Mouse (Mus musculus): Measurements from ENCODE around the gene Cldn13. TPM values are rescaled to one million over a fixed set of nuclear protein-coding genes. Genes with fewer than 3 reads are reported as not detected.
A peak's percentile ranks its signal among the peaks of the same experiment; 100 is the strongest.

Cldn13 gene
- polyA plus RNA-seq, 1 experiment from 2014 or later: not detected

DNA sequence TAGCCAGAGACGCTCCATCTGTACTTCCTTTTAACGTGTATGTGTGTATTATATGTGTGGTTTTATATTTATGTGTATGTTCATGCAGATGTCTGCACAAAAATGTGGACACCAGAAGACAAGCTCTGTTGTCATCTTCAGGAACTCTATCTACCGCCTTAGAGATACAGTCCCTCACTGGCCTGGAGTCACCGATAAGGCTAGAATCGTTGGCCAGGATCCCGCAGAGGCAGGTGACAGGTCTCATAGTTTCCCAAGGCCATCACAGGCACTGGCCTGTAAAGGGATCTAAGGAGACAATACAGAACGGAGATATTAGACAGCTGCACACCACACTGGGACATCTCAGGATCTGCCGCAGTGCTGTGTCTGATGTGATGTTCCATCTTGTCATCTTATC, 5.8 kb upstream of the Cldn13 start:
- POLR2A ChIA-PET: interaction anchor here (1.2 kb wide), 1 partner anchor 45 kb away, joined by 3 read pairs; no protein-coding TSS in a partner anchor

DNA sequence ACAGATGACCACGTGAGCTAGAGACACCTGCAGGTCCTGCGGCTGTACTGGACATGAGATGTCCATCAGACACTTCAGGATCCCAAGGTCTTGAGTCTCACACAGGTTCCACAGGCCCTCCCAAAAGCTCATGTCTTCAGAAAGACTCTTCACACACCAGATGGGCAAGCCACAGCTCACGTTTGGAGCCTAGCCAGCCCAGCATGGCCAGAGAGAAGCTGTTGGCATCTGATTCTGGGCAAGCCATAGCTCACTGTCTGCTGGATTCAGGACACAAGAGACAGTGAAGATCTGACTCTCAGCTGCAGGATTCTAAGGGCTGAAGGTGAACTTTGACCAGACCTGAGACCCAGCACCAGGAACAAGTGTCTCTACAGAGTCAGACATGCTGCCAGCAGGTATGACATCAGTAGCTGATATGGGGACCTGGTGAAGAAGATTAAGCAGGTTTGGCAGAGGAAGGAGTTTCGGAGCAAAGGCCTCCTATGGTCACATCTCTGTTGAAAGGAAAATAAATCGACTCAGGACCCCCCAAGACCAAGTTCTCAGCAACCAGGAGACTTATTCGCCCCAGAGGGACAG, 4.9 kb upstream of the Cldn13 start:
- ChIA-PET POLR2A (interaction anchor here (0.6 to 1.2 kb wide), 2 partner anchors 11 to 46 kb away, joined by 3 to 5 read pairs; no protein-coding TSS in a partner anchor), CTCF (interaction anchor here (1.2 to 5.5 kb wide), 5 partner anchors 10 to 46 kb away, joined by 3 to 28 read pairs (median 5); no protein-coding TSS in a partner anchor)
- no peak for TF ChIP-seq CTCF (IDR thresholded peaks at IDR 0.05)
- DNase-seq (ENCODE audit: low read depth, low spot score) (no peak), ATAC-seq (no peak)
- in situ Hi-C loops (cut with MboI; ENCODE audit: low pct_unique_long_range_greater_than_20kb): no loop called here
- no peaks in the 10 kb centered on the region for H3K27me3 ChIP-seq

More for the DNA sequence above, 5.8 kb upstream of the Cldn13 start:
- in situ Hi-C loops (cut with MboI; ENCODE audit: low pct_unique_long_range_greater_than_20kb): no loop called here
- no peaks in the 10 kb centered on the region for H3K27me3 ChIP-seq
- CTCF ChIA-PET: interaction anchor here (1.4 to 5.5 kb wide), 3 partner anchors 10 to 45 kb away, joined by 4 to 28 read pairs (median 5); no protein-coding TSS in a partner anchor
- ATAC-seq (no peak), DNase-seq (ENCODE audit: low read depth, low spot score) (no peak)
- no peak for TF ChIP-seq CTCF (IDR thresholded peaks at IDR 0.05)

DNA sequence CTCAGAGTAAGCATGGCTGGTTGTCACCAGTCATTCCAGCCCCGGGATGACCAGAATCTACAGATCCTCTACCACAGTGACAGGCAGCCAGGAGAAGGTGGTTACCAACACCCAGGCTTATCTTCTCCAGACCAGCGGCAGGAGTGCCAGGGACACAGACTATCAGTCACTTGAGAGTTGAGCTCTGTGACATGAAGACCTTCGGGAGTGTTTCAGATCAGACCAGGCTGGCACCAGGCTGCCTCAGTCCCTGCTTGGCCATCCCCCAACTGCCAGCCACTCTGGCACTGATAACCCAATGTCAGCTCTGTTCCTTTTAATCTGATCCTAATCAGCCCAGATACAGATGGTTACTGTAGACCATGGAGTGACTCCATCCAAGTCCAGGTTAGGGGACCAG, 3.8 kb upstream of the Cldn13 start:
- no peak for DNase-seq (ENCODE audit: low read depth, low spot score)
- ChIA-PET POLR2A (interaction anchor here (1.0 kb wide), 1 partner anchor 10 kb away, joined by 3 read pairs; no protein-coding TSS in a partner anchor), CTCF (interaction anchor here (1.2 to 5.5 kb wide), 5 partner anchors 11 to 47 kb away, joined by 3 to 28 read pairs (median 6); no protein-coding TSS in a partner anchor)
- no peaks in the 10 kb centered on the region for H3K27me3 ChIP-seq
- no peak for ATAC-seq
- in situ Hi-C loops (cut with MboI; ENCODE audit: low pct_unique_long_range_greater_than_20kb): loop anchor here (5.0 to 10.0 kb wide), 2 partner anchors 48 to 366 kb away; no protein-coding TSS in a partner anchor
- no peak for TF ChIP-seq CTCF (IDR thresholded peaks at IDR 0.05)

DNA sequence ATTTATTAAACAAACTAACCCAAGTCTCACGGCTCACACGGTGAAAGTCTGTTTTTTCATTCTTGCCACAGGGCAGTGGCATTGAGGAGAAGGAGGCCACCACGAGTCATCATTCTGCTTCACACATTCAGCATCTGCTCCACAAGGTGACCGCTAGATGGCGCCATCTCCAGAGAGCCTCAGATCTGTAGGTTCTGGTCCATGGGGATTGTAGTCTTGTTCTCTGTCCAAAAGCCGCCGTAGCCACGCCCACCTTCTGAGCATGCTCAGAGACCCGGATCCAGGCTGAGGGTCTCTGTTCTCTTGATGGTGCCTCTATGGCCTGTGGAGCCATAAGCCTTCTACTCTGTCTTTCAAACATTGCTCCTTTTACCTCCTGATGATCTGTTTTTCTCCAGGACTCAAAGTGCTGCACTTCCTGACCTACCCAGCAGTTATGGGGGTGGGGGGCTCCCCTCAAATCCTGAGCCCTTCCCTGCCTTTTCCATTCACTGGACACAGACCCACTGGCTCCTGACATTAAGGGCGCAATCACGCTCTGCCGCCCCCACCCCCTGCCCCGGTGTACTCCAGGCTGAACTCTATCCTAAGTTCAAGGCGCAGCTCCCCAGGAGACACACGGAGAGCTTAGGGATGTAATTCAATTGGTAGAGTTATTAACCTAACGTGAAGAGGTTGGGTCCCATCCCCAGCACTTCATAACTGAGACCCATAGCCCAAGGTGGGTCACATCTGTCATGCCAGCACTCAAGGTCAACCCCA, 2.9 kb upstream of the Cldn13 start:
- ChIA-PET CTCF (interaction anchor here (1.8 to 5.5 kb wide), 3 partner anchors 10 to 48 kb away, joined by 6 to 28 read pairs (median 10); no protein-coding TSS in a partner anchor), POLR2A (interaction anchor here (0.7 to 1.0 kb wide), 2 partner anchors 11 to 46 kb away, joined by 3 read pairs; no protein-coding TSS in a partner anchor)
- H3K27me3 ChIP-seq: no peaks in the 10 kb centered on the region
- TF ChIP-seq CTCF (IDR thresholded peaks at IDR 0.05): peak; percentile 76
- in situ Hi-C loops (cut with MboI; ENCODE audit: low pct_unique_long_range_greater_than_20kb): loop anchor here (5.0 to 10.0 kb wide), 2 partner anchors 49 to 367 kb away; no protein-coding TSS in a partner anchor
- ATAC-seq (no peak), DNase-seq (ENCODE audit: low read depth, low spot score) (no peak)

DNA sequence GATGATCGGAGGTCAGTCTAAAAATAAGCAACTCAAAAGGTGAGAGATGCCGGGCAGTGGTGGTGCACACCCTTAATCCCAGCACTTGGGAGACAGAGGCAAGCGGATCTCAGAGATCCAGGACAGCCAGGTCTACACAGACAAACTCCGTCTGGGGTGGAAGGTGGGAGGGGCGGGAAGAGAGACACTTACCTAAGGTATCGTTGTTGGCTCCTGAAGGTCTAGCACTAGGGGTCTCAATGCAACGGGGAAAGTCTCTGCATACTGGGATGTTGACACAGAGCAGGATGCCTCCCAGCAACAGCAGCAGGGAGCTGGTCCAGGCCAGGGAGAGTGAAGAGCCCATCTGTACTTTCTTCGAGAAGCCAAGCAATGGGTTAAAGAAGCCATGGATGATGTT, 816 bp downstream of the Cldn13 start:
- POLR2A ChIA-PET: no interaction called here
- DNase-seq (ENCODE audit: low read depth, low spot score): no peak
- ATAC-seq: no peak
- no peak for TF ChIP-seq CTCF (IDR thresholded peaks at IDR 0.05)
- no peaks in the 10 kb centered on the region for H3K27me3 ChIP-seq
- CTCF ChIA-PET: interaction anchor here (1.6 to 2.5 kb wide), 2 partner anchors 7 to 51 kb away, joined by 4 to 10 read pairs; no protein-coding TSS in a partner anchor
- in situ Hi-C loops (cut with MboI; ENCODE audit: low pct_unique_long_range_greater_than_20kb): loop anchor here (10.0 kb wide), 1 partner anchor 370 kb away; no protein-coding TSS in a partner anchor

DNA sequence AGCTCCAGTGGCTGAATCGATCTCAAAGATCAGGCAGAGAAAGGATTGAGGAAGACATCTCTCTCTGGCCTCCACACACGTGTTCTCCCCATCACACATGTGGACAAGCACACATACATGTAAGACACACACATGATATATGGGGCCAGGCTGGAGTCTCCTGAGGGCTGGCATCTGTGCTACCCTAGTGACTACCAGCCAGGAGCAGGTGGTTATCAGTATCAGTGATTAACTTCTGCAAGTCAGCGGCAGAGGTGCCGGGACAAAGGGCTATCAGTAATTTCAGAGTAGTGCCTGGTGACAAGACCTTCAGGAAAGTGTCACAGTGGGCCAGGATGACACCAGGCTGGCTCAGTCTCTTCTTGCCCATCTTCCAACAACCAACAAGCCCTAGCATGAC, 1.6 kb downstream of the Cldn13 start:
- ChIA-PET CTCF (no interaction called here), POLR2A (interaction anchor here (0.6 kb wide), 1 partner anchor 19 kb away, joined by 3 read pairs; no protein-coding TSS in a partner anchor)
- no peak for DNase-seq (ENCODE audit: low read depth, low spot score)
- ATAC-seq: no peak
- TF ChIP-seq CTCF (IDR thresholded peaks at IDR 0.05): no peak
- no peaks in the 10 kb centered on the region for H3K27me3 ChIP-seq
- in situ Hi-C loops (cut with MboI; ENCODE audit: low pct_unique_long_range_greater_than_20kb): loop anchor here (10.0 kb wide), 1 partner anchor 371 kb away; no protein-coding TSS in a partner anchor

DNA sequence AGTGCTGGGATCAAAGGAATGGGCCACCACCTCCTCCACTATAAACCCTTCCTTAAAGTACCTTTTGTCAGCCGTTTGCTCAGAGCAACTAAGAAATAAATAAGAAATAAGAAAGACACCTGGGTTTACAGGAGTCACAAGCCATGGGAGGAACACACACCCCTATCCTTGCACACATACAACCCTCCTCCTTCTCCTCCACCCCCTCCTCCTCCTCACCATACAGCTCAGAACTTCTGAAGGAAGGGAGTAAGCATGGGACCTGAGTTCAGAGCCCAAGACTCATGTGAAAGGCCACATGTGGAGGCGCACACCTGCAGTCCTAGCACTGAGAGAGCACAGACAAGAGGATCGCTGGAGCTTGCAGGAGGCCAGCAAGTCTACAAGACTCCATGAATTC, 2.0 kb downstream of the Cldn13 start:
- no peak for DNase-seq (ENCODE audit: low read depth, low spot score)
- no peak for TF ChIP-seq CTCF (IDR thresholded peaks at IDR 0.05)
- CTCF ChIA-PET: no interaction called here
- no peaks in the 10 kb centered on the region for H3K27me3 ChIP-seq
- no peak for ATAC-seq
- in situ Hi-C loops (cut with MboI; ENCODE audit: low pct_unique_long_range_greater_than_20kb): loop anchor here (10.0 kb wide), 1 partner anchor 371 kb away; no protein-coding TSS in a partner anchor
- POLR2A ChIA-PET: interaction anchor here (0.6 kb wide), 1 partner anchor 18 kb away, joined by 3 read pairs; no protein-coding TSS in a partner anchor

DNA sequence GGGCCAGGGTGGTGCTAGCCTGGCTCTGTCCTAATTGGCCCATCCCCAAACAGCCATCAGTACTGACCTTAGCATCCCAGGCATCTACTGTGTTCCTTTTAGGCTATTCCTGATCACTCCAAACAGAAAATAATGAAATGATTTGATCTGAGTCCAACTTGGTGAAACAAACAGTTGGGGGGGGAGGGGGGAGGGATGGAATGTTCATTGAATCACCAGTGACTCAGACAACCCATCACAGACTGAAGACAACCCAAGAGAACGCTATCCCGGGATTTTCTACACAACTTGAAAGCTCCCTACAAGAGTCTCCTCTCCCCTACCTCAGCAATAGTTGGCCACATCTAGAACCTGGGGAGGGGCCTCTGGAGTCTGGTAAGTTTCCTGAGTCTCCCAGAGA, 3.4 kb downstream of the Cldn13 start:
- no peak for DNase-seq (ENCODE audit: low read depth, low spot score)
- no peaks in the 10 kb centered on the region for H3K27me3 ChIP-seq
- ChIA-PET POLR2A (no interaction called here), CTCF (interaction anchor here (1.0 kb wide), 1 partner anchor 54 kb away, joined by 3 read pairs; no protein-coding TSS in a partner anchor)
- ATAC-seq: no peak
- in situ Hi-C loops (cut with MboI; ENCODE audit: low pct_unique_long_range_greater_than_20kb): loop anchor here (10.0 kb wide), 1 partner anchor 373 kb away; no protein-coding TSS in a partner anchor
- no peak for TF ChIP-seq CTCF (IDR thresholded peaks at IDR 0.05)

DNA sequence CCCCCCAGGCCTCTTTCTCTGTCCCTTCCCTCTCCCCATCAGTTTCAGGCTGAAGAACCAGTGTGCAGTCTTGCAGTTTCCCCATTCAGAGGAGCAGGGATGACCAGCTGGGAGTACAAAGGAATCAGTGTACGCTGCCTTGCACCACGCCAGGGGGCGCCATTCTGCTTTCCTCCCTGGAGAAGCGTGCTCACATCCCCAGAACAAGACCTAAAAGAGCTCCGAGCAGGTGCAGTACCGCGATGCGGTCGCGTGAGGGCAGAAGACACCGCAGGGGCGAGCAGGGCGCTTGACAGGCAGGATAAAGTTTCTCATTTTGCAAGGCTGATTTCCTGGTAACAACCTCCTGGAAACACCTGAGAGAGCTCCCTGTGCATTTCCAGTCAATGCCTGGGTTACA, 8.2 kb downstream of the Cldn13 start:
- H3K27me3 ChIP-seq: peaks cover 4% of the 10 kb centered on the region
- CTCF ChIA-PET: interaction anchor here (0.7 to 4.9 kb wide), 27 partner anchors 9 to 378 kb away, joined by 3 to 101 read pairs (median 6); partner anchors contain the start of genes Abhd11, Cldn13, Mettl27 and Stx1a
- POLR2A ChIA-PET: no interaction called here
- DNase-seq (ENCODE audit: low read depth, low spot score): peak; percentile 83
- peak; percentile 53 for ATAC-seq
- TF ChIP-seq CTCF (IDR thresholded peaks at IDR 0.05): peak; percentile 100
- in situ Hi-C loops (cut with MboI; ENCODE audit: low pct_unique_long_range_greater_than_20kb): loop anchor here (10.0 kb wide), 1 partner anchor 412 kb away; no protein-coding TSS in a partner anchor

GRCm38 (mm10) chr5:134906633-134907032, 8.7 kb downstream of the Cldn13 start, which contains the start of gene Tmem270:
Gene Tmem270 (minus strand): TSS chr5:134906733.
- POLR2A ChIA-PET: no interaction called here
- peaks cover 4% of the 10 kb centered on the region for H3K27me3 ChIP-seq
- ATAC-seq (no peak), DNase-seq (ENCODE audit: low read depth, low spot score) (no peak)
- in situ Hi-C loops (cut with MboI; ENCODE audit: low pct_unique_long_range_greater_than_20kb): loop anchor here (10.0 kb wide), 1 partner anchor 412 kb away; no protein-coding TSS in a partner anchor
- CTCF ChIA-PET: interaction anchor here (1.0 to 4.9 kb wide), 24 partner anchors 9 to 379 kb away, joined by 3 to 101 read pairs (median 6); partner anchors contain the start of genes Abhd11, Cldn13 and Mettl27
- no peak for TF ChIP-seq CTCF (IDR thresholded peaks at IDR 0.05)
